Mouse (Mus musculus): Measurements from ENCODE around the gene 1700008O03Rik. TPM values are rescaled to one million over a fixed set of nuclear protein-coding genes. Genes with fewer than 3 reads are reported as not detected.

1700008O03Rik gene
- polyA plus RNA-seq, 1 experiment = 0.04 TPM

GRCm38 (mm10) chr7:44353601-44354340, 31.8 kb downstream of the 1700008O03Rik start:
- peaks cover 2% of the 10 kb centered on the region; the same call in 1 of the 2 replicates for H3K9me3 ChIP-seq (ENCODE audit: control insufficient read depth, low read length)
- no peaks in the 10 kb centered on the region for H3K4me1 ChIP-seq (ENCODE audit: control insufficient read depth)
- TF ChIP-seq GATA1 (IDR thresholded peaks at IDR 0.05; ENCODE audit: low read length) = no peak
- no peak for TF ChIP-seq TAL1 (IDR thresholded peaks at IDR 0.05; ENCODE audit: low read length)
- no peaks in the 10 kb centered on the region for H3K36me3 ChIP-seq (ENCODE audit: control insufficient read depth)
- H3K27me3 ChIP-seq (ENCODE audit: control insufficient read depth) = peaks cover 96% of the 10 kb centered on the region
- H3K4me3 ChIP-seq (replicated peaks) = no peak overlapping the region

- Histone ChIP-seq H3K4me3 (replicated peaks) (no peak overlapping the region), H3K36me3 (ENCODE audit: control insufficient read depth) (no peaks in the 10 kb centered on the region), H3K4me1 (ENCODE audit: control insufficient read depth) (no peaks in the 10 kb centered on the region), H3K9me3 (ENCODE audit: control insufficient read depth, low read length) (peaks cover 2% of the 10 kb centered on the region; the same call in 1 of the 2 replicates), H3K27me3 (ENCODE audit: control insufficient read depth) (peaks cover 94% of the 10 kb centered on the region)
- TF ChIP-seq TAL1 (IDR thresholded peaks at IDR 0.05; ENCODE audit: low read length) (no peak), GATA1 (IDR thresholded peaks at IDR 0.05; ENCODE audit: low read length) (no peak)
These were observed 32.6 kb downstream of the 1700008O03Rik start for GRCm38 (mm10) chr7:44352750-44353600.

DNA sequence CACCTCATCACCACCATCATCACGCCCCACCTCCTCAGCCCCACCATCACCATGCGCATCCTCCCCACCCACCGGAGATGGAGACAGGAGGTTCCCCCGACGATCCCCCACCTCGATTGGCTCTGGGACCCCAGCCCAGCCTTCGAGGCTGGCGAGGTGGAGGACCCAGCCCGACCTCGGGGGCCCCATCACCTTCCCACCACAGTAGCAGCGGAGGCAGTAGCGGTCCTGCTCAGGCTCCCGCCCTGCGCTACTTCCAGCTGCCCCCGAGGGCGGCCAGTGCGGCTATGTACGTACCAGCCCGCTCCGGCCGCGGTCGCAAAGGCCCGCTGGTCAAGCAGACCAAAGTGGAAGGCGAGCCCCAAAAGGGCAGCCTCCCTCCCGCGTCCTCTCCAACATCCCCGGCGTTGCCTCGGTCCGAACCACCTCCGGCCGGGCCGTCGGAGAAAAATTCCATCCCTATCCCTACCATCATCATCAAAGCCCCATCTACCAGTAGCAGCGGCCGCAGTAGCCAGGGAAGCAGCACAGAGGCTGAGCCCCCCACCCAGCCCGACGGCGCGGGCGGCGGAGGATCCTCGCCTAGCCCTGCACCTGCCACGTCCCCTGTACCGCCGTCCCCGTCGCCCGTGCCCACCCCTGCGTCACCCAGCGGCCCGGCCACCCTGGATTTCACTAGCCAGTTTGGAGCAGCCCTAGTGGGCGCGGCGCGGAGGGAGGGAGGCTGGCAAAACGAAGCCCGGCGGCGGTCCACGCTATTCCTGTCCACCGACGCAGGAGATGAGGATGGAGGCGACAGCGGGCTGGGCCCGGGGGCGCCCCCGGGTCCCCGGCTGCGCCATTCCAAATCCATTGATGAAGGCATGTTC, 33.5 kb downstream of the 1700008O03Rik start:
- Histone ChIP-seq H3K4me3 (replicated peaks) (no peak overlapping the region), H3K36me3 (ENCODE audit: control insufficient read depth) (no peaks in the 10 kb centered on the region), H3K9me3 (ENCODE audit: control insufficient read depth, low read length) (peaks cover 2% of the 10 kb centered on the region; the same call in 1 of the 2 replicates), H3K4me1 (ENCODE audit: control insufficient read depth) (no peaks in the 10 kb centered on the region), H3K27me3 (ENCODE audit: control insufficient read depth) (peaks cover 87% of the 10 kb centered on the region)
- TF ChIP-seq GATA1 (IDR thresholded peaks at IDR 0.05; ENCODE audit: low read length) (no peak), TAL1 (IDR thresholded peaks at IDR 0.05; ENCODE audit: low read length) (no peak)

DNA sequence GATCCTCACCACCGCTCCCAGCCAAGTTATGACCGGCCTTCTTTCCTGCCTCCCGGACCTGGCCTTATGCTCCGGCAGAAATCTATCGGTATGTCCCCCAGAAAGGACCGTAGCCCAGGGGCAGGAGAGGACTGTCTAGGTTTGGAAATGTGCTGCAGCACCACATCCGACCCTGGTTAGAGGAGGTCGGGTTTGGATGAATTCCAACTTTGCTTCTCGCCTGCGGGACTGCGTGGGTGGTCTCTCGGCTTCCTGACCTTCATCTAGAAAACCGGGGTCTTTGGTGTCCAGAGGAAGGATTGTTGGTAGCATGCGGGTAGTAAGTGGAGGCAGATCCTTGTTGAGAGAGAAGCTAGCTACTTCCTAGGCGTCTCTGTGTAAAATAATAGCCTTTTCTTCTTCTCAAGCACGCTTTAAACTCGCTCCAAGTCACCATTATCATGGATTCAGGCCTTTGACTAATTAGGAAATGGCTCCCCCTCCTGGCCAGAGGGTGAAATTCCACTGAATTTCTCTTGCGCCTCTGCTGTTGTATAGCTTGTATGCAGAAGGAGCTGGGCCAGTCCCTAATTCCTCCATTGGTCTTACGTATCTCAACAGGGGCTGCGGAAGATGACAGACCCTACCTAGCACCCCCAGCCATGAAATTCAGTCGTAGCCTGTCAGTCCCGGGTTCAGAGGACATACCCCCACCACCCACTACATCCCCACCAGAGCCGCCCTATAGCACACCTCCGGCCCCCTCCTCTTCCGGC, 34.5 kb downstream of the 1700008O03Rik start:
- peaks cover 77% of the 10 kb centered on the region for H3K27me3 ChIP-seq (ENCODE audit: control insufficient read depth)

GRCm38 (mm10) chr7:44349043-44349442, 36.6 kb downstream of the 1700008O03Rik start:
- peaks cover 2% of the 10 kb centered on the region; the same call in 1 of the 2 replicates for H3K9me3 ChIP-seq (ENCODE audit: control insufficient read depth, low read length)
- H3K27me3 ChIP-seq (ENCODE audit: control insufficient read depth) = peaks cover 61% of the 10 kb centered on the region
- no peaks in the 10 kb centered on the region for H3K36me3 ChIP-seq (ENCODE audit: control insufficient read depth)
- H3K4me3 ChIP-seq (replicated peaks) = no peak overlapping the region
- TF ChIP-seq TAL1 (IDR thresholded peaks at IDR 0.05; ENCODE audit: low read length) (no peak), GATA1 (IDR thresholded peaks at IDR 0.05; ENCODE audit: low read length) (no peak)
- no peaks in the 10 kb centered on the region for H3K4me1 ChIP-seq (ENCODE audit: control insufficient read depth)

More for the DNA sequence above, 34.5 kb downstream of the 1700008O03Rik start:
- Histone ChIP-seq H3K4me1 (ENCODE audit: control insufficient read depth) (no peaks in the 10 kb centered on the region), H3K36me3 (ENCODE audit: control insufficient read depth) (no peaks in the 10 kb centered on the region), H3K4me3 (replicated peaks) (no peak overlapping the region), H3K9me3 (ENCODE audit: control insufficient read depth, low read length) (peaks cover 2% of the 10 kb centered on the region; the same call in 1 of the 2 replicates)
- TF ChIP-seq GATA1 (IDR thresholded peaks at IDR 0.05; ENCODE audit: low read length) (no peak), TAL1 (IDR thresholded peaks at IDR 0.05; ENCODE audit: low read length) (no peak)

DNA sequence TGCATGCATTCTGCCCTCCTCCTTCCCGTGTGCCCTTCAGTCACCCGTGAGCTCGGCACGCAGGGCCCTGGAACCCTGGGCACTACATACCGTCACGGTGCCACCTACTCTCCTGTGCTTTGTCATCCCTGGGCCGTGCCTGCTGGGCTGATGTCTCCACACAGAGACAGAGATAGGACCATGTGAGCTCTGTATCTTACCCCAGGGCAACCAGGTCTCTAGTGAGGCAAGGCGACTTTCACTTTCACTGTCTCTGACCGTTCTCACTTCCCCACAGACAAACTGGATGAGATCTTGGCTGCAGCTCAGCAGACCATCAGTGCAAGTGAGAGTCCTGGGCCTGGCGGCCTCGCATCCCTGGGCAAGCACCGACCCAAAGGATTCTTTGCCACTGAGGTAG, 41.0 kb downstream of the 1700008O03Rik start:
- Histone ChIP-seq H3K36me3 (ENCODE audit: control insufficient read depth) (no peaks in the 10 kb centered on the region), H3K4me1 (ENCODE audit: control insufficient read depth) (no peaks in the 10 kb centered on the region), H3K4me3 (replicated peaks) (no peak overlapping the region), H3K9me3 (ENCODE audit: control insufficient read depth, low read length) (no peaks in the 10 kb centered on the region), H3K27me3 (ENCODE audit: control insufficient read depth) (peaks cover 26% of the 10 kb centered on the region)
- TF ChIP-seq TAL1 (IDR thresholded peaks at IDR 0.05; ENCODE audit: low read length) = no peak
- TF ChIP-seq GATA1 (IDR thresholded peaks at IDR 0.05; ENCODE audit: low read length) = no peak

GRCm38 (mm10) chr7:44343459-44344015, 42.1 kb downstream of the 1700008O03Rik start:
- Histone ChIP-seq H3K9me3 (ENCODE audit: control insufficient read depth, low read length) (no peaks in the 10 kb centered on the region), H3K36me3 (ENCODE audit: control insufficient read depth) (no peaks in the 10 kb centered on the region), H3K27me3 (ENCODE audit: control insufficient read depth) (peaks cover 25% of the 10 kb centered on the region), H3K4me1 (ENCODE audit: control insufficient read depth) (no peaks in the 10 kb centered on the region), H3K4me3 (replicated peaks) (no peak overlapping the region)
- TF ChIP-seq GATA1 (IDR thresholded peaks at IDR 0.05; ENCODE audit: low read length) (no peak), TAL1 (IDR thresholded peaks at IDR 0.05; ENCODE audit: low read length) (no peak)

DNA sequence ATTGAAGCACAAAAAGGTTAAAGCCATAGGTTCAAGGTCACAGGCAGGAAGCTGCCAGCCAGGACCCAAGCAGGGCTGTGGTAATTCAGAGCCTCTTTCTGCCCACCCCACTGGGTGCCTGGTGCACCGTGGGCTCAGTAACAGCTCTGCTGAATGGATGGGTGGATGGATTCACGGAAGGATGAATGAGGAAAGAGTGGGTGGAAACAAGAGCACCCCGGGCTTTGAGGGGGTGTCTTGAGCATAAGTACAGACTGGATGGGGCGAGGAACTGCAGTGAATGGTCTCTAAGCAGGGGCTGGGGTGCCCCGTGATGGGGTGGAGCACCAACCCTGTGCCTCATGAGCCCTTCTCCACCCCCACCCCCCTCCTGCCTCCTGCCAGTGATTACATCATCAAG, 43.9 kb downstream of the 1700008O03Rik start:
- TF ChIP-seq GATA1 (IDR thresholded peaks at IDR 0.05; ENCODE audit: low read length) = no peak
- no peak for TF ChIP-seq TAL1 (IDR thresholded peaks at IDR 0.05; ENCODE audit: low read length)
- no peak overlapping the region for H3K4me3 ChIP-seq (replicated peaks)
- H3K27me3 ChIP-seq (ENCODE audit: control insufficient read depth) = peaks cover 38% of the 10 kb centered on the region

More for the DNA sequence above, 43.9 kb downstream of the 1700008O03Rik start:
- Histone ChIP-seq H3K4me1 (ENCODE audit: control insufficient read depth) (no peaks in the 10 kb centered on the region), H3K36me3 (ENCODE audit: control insufficient read depth) (no peaks in the 10 kb centered on the region), H3K9me3 (ENCODE audit: control insufficient read depth, low read length) (no peaks in the 10 kb centered on the region)

Data from erythroblast, embryonic 14.5 days (primary cell).